Mouse (Mus musculus): ENCODE data around the gene Tmco4.
A peak's percentile ranks its signal among the peaks of the same experiment; 100 is the strongest.

The Tmco4 gene

GRCm38 (mm10) chr4:139064831-139065230 is 92.1 kb downstream of the Tmco4 start:
- no peak for DNase-seq

GRCm38 (mm10) chr4:139068287-139068686 is 95.6 kb downstream of the Tmco4 start:
- no peak for DNase-seq

GRCm38 (mm10) chr4:139074060-139074459 is 101.4 kb downstream of the Tmco4 start:
- no peak for DNase-seq

GRCm38 (mm10) chr4:139075041-139075711 is 102.5 kb downstream of the Tmco4 start, which contains the start of gene Htr6:
Gene Htr6, minus strand, starts transcription at chr4:139075570.
- no peak for DNase-seq

GRCm38 (mm10) chr4:139075915-139076314 is 103.2 kb downstream of the Tmco4 start:
- no peak for DNase-seq

GRCm38 (mm10) chr4:139078313-139078712 is 105.6 kb downstream of the Tmco4 start:
- DNase-seq = no peak

GRCm38 (mm10) chr4:139078726-139079125 is 106.0 kb downstream of the Tmco4 start:
- no peak for DNase-seq

- no peak for DNase-seq
These were observed 106.8 kb downstream of the Tmco4 start for GRCm38 (mm10) chr4:139079439-139079838.

- no peak for DNase-seq
These were observed 107.6 kb downstream of the Tmco4 start for GRCm38 (mm10) chr4:139080259-139080658.

GRCm38 (mm10) chr4:139081270-139081931 is 108.7 kb downstream of the Tmco4 start:
- DNase-seq = no peak

GRCm38 (mm10) chr4:139082790-139083564 is 110.3 kb downstream of the Tmco4 start:
- DNase-seq = no peak

- DNase-seq = peak; percentile 94
These were observed 112.6 kb downstream of the Tmco4 start for GRCm38 (mm10) chr4:139085337-139085736.

GRCm38 (mm10) chr4:139086037-139086436 is 113.3 kb downstream of the Tmco4 start:
- DNase-seq = peak; percentile 96

GRCm38 (mm10) chr4:139086984-139087383 is 114.3 kb downstream of the Tmco4 start:
- DNase-seq = no peak

- DNase-seq = no peak
These were observed 116.4 kb downstream of the Tmco4 start for GRCm38 (mm10) chr4:139088982-139089671.

- DNase-seq = peak; percentile 96
These were observed 117.7 kb downstream of the Tmco4 start for GRCm38 (mm10) chr4:139090303-139090940.

- peak; percentile 93 for DNase-seq
These were observed 118.4 kb downstream of the Tmco4 start for GRCm38 (mm10) chr4:139091066-139091465.

GRCm38 (mm10) chr4:139091478-139092355 is 119.0 kb downstream of the Tmco4 start:
- DNase-seq = peak; percentile 94

- DNase-seq = peak; percentile 97
These were observed 119.9 kb downstream of the Tmco4 start, which contains the start of gene Nbl1 for GRCm38 (mm10) chr4:139092356-139093195. Gene Nbl1, minus strand, starts transcription at chr4:139092993.

GRCm38 (mm10) chr4:139093196-139093530 is 120.5 kb downstream of the Tmco4 start:
- no peak for DNase-seq

GRCm38 (mm10) chr4:139095406-139095805 is 122.7 kb downstream of the Tmco4 start:
- DNase-seq = no peak
